Mouse (Mus musculus) left cerebral cortex, adult 9 months (tissue): ENCODE data around the gene Dner.
A peak's percentile ranks its signal among the peaks of the same experiment; 100 is the strongest.

Source experiments
- DNase-seq, 2 experiments: peaks; one replicate each; pipeline ENCODE4 v3.0.0; 2022; ENCODE audit warnings: low spot score in 2 of 2

Gene Dner

GRCm38 (mm10) chr1:84443640-84444039 lies 252.4 kb downstream of the Dner start:
- peak; percentile 51 to 59 for DNase-seq

GRCm38 (mm10) chr1:84443050-84443449 lies 253.0 kb downstream of the Dner start:
- DNase-seq: no peak

DNA sequence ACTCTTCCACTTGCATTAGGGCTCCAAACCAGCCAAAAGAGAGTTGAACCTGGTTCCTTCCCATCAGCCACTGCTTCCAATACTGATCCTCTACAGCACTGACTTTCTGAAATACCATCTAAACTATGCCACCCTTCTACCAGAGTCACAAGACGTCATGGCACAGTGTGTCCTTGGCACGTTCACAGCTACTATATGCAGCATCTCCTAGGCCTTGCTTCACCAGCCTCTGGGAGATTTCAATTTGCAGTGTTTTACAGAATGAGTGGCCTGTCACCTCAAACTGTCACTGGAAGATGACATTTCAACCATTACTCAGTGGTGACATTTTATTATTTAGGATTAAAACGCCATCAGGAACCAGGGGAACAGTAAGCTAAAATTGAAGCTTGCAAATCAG lies 254.6 kb downstream of the Dner start:
- no peak for DNase-seq

DNA sequence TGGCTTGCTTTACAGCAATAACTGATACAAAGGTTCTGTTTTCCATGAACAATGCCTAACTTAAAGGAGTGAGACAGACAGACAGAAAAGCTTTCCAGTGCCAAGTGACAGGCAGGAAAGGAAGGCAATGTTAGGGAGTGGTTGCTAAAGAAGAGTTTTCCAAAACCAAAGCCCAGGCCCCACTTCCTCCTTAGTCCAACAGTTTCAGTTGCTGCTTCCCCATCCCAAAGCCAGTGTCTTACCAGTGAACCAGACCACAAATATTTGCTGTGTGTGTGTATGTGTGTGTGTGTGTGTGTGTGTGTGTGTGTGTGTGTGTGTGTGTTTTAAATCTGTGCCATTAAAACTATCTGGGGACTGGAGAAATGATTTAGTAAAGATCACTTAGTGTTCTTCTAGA lies 258.5 kb downstream of the Dner start:
- DNase-seq: no peak

DNA sequence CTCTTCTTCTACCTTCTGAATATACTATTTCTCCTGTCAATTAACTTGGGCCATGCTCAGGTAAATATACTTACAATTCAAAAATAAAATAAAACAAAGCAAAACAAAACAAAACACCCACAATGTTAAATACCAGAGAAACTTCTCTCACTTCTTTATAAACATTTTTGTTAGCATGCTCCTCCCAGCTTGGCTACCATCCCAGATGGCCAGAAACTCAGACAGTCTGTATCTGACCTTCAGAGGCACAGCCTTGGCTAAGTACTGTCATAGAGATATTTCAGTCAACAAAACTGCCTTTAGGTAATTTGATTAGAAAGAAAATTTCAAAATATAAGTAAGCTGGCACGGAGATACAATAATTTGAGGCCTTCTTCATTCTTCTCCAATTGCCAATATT lies 259.7 kb downstream of the Dner start:
- DNase-seq: no peak

DNA sequence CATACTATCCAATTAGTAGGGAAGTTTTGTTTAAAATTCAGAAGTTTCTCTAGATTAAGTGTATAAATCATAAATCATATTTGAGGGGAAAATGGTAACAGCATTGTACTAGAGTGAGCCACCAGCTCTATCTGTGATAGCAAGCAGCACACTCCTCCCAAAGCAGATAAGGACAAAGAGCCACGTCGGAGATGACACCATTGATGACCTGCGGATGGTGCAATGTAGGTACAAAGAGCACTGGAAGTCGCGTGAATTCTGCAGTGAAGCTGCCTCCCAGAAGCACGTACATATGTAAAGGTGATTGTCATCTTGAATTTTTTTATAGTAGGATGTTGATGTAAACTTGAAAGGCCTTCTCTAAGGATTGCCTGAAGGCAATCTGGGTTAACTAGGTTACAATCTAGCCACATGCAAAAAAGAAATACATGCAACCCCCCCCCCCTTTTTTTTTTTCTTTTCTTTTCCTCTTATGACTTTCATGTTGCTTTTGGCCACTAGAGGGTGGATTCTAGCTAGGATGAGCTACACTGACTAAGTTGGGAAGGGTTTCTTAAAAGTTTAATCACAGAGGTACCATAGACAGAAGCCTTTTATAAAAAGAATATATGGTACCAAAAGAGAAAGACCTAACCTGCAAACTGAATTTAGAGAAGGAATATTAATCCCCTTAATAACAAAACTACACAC lies 262.6 kb downstream of the Dner start:
- DNase-seq: no peak

DNA sequence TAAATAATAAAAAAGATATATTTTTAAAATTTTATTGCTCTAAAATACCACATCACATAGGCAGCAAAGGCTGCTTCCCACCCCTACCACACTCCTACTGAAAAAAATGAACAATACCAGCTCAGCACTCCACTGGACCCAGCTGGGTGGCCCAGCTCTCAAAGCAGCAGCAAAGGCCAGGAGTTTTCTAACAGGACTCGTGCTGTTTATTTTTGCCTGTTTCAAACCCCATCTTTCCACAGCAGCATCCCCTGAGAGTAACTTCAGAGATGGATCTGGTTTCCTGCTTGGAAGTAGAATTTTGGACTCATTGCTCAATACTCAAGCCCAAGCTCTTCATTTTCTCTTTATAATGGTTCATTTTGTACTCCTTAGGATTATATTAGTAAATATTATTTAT lies 263.7 kb downstream of the Dner start:
- no peak for DNase-seq

GRCm38 (mm10) chr1:84428331-84428730 lies 267.7 kb downstream of the Dner start:
- no peak for DNase-seq

GRCm38 (mm10) chr1:84427757-84428156 lies 268.3 kb downstream of the Dner start:
- peak; percentile 38 to 81 for DNase-seq

DNA sequence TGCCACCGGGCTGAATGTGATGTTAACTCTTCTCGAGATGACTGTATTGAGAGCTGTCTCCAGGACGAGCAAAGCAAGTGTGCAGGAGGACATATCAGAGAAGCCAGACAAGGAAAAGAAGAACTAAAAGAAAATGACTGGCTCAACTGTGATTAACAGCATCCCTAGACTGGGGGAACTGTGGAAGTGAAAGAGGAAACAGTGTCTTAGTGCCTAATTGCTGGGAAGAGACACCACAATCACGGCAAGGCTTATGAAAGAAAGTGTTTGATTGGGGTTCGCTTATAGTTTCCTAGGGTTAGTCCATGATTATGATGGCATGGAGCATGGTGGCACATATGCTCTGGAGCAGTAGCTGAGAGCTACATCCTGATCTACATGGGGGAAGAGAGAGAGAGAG lies 269.3 kb downstream of the Dner start:
- DNase-seq: no peak

DNA sequence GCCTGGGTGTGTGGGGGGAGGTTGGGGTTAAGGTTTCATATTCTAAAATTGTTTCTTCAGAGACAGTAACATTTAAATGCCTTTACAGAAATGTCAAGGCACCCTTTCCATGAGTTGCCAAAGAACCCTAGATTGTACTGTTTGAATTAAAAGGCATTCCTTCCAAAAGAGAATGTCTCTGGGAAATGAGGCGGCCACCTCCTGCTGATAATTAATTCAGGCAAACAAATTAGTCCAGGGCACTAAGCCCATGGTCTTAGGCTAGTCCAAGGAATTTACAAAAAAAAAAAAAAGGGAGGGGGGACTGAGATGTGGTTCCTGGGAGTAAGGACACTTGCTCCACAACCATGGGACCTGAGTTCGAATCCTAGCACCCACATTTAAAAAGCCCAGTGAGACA lies 273.1 kb downstream of the Dner start:
- DNase-seq: no peak

- DNase-seq: no peak
These were observed 274.2 kb downstream of the Dner start for GRCm38 (mm10) chr1:84421845-84422244.

DNA sequence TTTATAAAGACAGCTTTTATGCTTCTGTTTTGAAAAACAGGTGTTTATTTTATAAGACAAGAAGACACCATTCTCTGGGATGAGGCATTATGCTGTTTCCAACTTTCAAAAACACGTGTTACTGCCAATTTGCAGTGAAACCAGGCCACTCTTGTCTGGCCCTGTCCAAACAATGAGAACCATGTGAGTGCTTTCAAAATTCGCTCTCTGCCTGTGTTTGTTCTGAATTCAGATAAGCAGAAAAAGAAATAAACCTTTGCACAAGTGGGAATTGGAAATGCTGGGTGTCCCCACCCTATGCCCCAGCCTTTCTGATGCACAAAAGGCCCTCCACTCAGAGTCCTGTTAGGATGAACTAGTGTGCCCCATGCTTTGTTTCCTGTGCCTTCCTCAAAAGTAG lies 276.6 kb downstream of the Dner start:
- DNase-seq: no peak

- no peak for DNase-seq
These were observed 277.5 kb downstream of the Dner start for GRCm38 (mm10) chr1:84418511-84418910.

DNA sequence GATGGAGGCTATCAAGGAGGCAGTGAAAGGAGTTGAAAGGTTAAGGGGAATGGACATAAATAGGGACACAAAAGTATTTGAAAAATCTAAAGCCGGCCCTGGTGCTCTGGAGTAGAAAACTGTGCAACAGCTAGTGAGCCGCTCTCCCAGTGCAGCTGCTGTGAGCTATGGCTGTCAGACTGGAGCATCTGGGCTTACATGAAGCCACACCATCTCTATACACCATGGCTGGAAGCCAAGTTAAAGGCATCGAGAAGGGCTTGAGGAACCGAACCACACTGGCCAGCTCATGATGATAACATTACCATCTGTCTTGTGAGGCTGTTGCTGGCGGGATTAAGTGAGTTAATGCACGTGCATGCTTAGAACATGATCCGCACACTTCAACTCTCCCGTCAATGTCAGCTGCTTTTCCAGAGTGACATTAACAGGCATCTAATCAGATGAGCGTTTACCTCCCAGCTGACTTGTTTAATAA lies 278.2 kb downstream of the Dner start:
- DNase-seq: no peak

- DNase-seq: no peak
These were observed 278.7 kb downstream of the Dner start for GRCm38 (mm10) chr1:84417276-84417675.

- no peak for DNase-seq
These were observed 281.6 kb downstream of the Dner start for GRCm38 (mm10) chr1:84414464-84414863.

GRCm38 (mm10) chr1:84409514-84409913 lies 286.5 kb downstream of the Dner start:
- DNase-seq: no peak

GRCm38 (mm10) chr1:84408873-84409272 lies 287.1 kb downstream of the Dner start:
- DNase-seq: no peak

- DNase-seq: no peak
These were observed 289.1 kb downstream of the Dner start for GRCm38 (mm10) chr1:84406891-84407290.

GRCm38 (mm10) chr1:84405551-84406290 lies 290.3 kb downstream of the Dner start:
- DNase-seq: no peak

DNA sequence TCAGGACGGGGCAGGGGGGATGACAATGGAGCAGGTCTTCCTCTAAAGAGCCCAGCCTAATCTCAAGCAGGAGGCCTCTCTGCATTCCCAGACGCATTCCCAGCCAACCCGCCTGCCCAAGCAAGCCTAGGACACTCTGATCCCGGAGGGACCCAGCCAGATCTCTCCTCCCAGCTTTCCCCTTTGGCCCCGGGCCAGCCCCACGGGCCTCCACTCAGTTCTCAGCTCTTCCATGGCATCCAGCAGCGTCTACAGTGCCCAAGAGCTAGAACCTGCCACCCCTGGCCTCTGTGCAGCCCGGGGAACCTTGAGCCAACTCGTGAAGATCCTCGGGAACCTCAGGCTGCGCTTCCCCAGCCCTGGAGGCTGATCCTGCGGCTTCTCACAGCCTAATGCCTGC lies 291.1 kb downstream of the Dner start:
- no peak for DNase-seq

DNA sequence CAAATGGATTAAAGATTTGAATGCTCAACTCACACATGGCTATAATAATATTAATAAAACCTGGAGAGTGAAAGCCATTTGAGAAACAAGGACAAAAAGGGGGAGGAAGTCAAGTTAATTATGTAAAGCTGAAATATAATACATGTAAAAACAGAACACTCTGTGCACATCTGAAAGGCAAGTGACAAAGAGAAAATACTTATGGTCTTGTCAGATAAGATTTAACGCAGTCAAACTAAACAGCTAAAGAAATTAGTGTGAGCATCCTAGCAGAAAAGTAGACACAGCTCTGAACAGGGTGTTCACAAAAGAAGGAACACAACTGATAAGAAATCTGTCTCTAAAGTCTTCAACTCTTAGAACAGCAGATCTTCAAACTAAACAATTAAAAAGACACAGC lies 293.9 kb downstream of the Dner start:
- DNase-seq: no peak
